Mouse (Mus musculus) lung, adult 2 months (tissue): ENCODE results near the gene Ncam1. TPM values are rescaled to one million over a fixed set of nuclear protein-coding genes. Genes with fewer than 3 reads are reported as not detected.

Experiments used
- DNase-seq: peaks from one replicate; pipeline ENCODE4 v3.0.0; 2022
- H3K4me1 ChIP-seq: fragments of 200-500 bp; 2 replicates; pipeline ENCODE4 v1.6.1; 2011; ENCODE audit warnings: low read length; ENCODE audit not compliant: control insufficient read depth, insufficient read depth
- H3K4me3 ChIP-seq: fragments of 200-500 bp; replicated peaks from 2 replicates; pipeline ENCODE3; 2011; ENCODE audit warnings: low read depth, mild to moderate bottlenecking, control low read depth, low read length; ENCODE audit errors: extremely low read depth
- CTCF ChIP-seq: fragments of 200-500 bp; IDR thresholded peaks from 2 replicates; pipeline ENCODE4 v1.5.1; 2011; ENCODE audit warnings: mild to moderate bottlenecking, low read length, control low read depth; ENCODE audit not compliant: insufficient read depth
- POLR2A ChIP-seq: fragments of 200-500 bp; IDR thresholded peaks from 2 replicates; pipeline ENCODE4 v1.6.1; 2011; ENCODE audit warnings: low read depth, mild to moderate bottlenecking, control low read depth, low read length, borderline replicate concordance; ENCODE audit errors: extremely low read depth
- WGBS: fragments of 180-500 bp; shearing (Covaris S2); methylation state at CpG from one replicate; pipeline ENCODE4 v1.1.7; 2018; 5-methylcytosine and 5-hydroxymethylcytosine counted together
- polyA plus RNA-seq: library from polyadenylated mRNA; depleted of rRNA; stranded (reverse); fragments of >200 nt; gene quantifications from 2 replicates; pipeline ENCODE4 v1.2.3, GENCODE M21; 2012

The Ncam1 gene
- polyA plus RNA-seq, 1 experiment = 1.5 TPM

DNA sequence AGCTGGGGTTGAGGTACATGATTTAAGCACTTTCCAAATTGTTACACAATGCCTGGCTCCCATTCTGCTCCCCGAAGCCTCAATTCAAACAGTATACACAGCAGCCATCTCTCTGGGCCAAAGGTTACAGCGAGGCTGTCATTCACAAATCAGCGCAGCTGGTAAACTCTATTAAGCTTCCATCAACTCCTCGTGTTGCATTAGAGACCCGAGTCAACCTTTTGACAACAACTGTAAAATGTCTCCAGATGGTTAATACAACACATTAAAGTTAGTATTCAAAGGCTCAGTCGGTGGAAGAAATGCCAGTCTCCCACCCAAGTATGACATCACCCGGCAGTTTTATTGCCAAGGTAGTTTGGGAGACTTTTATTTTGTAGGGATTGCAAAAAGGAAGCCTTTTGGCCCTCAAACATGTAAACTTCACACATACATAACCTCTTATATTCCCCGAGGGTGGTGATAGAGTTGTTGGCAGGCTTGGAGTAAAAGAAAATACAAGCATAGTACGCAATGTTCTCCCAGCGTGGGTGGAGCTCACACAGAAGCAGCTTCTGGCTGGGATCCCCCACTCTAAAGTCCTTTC is 204.7 kb downstream of the Ncam1 start:
- TF ChIP-seq CTCF (no peak), POLR2A (no peak)
- DNase-seq = no peak
- Histone ChIP-seq H3K4me3 (no peak overlapping the region), H3K4me1 (no peaks in the 10 kb centered on the region)
- 37% methylated on average over 10 of the region's 10 CpGs for WGBS

DNA sequence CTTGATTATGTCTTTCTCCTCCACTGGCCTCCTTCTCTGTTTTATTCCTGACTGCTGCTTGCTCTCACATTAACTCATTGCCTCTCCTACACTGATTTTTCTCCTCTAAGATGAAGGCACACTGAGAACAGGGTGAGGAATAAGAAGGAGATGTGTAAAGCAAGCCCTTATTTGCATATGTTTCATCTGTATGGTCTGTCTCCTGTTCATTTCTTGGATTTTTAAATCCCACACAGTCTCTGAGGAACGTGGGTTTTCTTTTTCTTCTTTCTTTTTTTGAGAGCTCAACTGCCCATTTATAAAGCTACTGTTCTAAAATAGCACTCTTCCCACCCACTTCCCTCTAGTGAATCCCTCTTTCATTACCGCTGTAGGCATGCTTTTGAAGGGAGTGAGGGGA is 206.7 kb downstream of the Ncam1 start:
- WGBS = 66% methylated on average over 2 of the region's 2 CpGs
- TF ChIP-seq POLR2A (no peak), CTCF (no peak)
- DNase-seq = no peak
- H3K4me3 ChIP-seq = no peak overlapping the region
- no peaks in the 10 kb centered on the region for H3K4me1 ChIP-seq

DNA sequence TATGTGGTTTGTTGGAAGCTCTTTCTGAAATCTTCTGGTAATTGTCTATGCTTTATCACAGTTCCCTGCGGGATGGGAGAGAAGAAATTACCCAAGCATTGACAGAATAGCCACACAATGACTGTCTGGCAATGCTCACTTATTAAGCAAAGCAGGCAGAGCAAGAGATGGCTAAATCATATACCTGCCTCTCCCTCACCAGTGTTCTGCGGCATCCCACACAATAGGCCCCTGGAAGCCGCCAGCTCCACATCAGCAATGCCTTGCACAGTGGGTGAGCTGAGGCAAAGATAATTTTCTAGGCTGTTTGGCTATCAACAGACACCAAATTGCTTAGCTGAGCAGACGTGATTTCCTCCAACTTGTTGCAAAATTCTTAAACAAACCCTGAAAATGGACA is 208.5 kb downstream of the Ncam1 start:
- TF ChIP-seq CTCF = no peak
- no peak for TF ChIP-seq POLR2A
- 62% methylated on average over 4 of the region's 4 CpGs for WGBS
- DNase-seq = no peak
- H3K4me1 ChIP-seq = no peaks in the 10 kb centered on the region
- no peak overlapping the region for H3K4me3 ChIP-seq

DNA sequence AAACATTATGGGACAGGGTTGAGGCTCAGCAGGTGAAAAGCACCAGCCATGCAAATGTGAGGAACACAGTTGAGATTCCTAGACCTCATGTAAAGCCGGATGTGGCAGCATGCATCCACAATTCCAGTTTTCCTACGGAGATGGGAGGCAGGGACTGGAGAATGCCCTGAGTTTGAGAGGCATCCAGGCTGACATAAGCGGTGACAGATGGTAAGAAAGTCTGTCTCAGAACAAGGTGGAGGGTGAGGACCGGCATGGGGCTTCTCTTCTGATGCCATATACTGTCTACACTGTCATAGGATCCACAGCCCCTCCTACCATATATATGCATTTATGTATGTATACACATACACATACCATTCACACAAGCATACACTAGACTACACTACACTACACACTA is 221.6 kb downstream of the Ncam1 start:
- DNase-seq = no peak
- H3K4me3 ChIP-seq = no peak overlapping the region
- WGBS = 89% methylated on average over 4 of the region's 4 CpGs
- no peaks in the 10 kb centered on the region for H3K4me1 ChIP-seq
- no peak for TF ChIP-seq POLR2A
- TF ChIP-seq CTCF = no peak

DNA sequence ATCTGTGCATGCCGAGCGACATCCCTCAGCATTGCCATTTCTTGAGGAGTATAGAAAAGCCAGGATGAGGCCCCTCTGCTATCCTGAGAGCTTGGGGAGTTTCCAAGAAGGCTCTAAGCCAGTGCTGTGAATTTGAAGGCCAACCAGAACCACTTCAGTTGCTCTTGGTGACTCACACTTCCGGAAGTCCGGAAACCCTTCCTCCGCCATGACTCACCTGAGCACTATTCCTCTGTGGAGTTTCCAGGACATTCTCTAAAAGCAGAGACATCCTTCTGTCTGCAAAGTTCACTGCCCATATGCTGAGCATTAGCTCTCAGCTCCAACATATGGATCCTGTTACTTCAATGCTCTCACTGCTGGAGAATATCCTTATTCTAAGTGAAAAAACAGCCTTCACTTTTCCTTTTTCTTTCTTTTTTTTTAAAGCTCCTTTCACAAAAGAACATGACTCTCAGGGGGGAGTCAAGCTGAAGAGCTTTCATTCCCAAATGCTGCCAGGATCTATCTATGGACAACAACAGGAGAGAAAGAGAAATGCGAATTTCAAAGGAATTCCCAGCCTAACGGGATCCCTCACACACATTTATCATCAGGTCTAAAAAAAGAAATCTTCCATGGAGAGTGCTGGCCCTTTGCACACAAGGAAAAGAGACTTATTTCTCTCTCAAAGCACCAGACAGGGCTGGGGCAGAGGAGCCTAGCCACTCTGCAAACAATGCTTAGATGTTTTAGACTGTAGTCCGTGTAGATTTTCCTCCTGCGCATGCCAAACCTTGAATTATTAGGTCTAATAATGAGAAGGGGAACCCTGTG is 226.8 kb downstream of the Ncam1 start:
- Histone ChIP-seq H3K4me1 (no peaks in the 10 kb centered on the region), H3K4me3 (no peak overlapping the region)
- 43% methylated on average over 9 of the region's 9 CpGs for WGBS
- DNase-seq = no peak
- no peak for TF ChIP-seq POLR2A

DNA sequence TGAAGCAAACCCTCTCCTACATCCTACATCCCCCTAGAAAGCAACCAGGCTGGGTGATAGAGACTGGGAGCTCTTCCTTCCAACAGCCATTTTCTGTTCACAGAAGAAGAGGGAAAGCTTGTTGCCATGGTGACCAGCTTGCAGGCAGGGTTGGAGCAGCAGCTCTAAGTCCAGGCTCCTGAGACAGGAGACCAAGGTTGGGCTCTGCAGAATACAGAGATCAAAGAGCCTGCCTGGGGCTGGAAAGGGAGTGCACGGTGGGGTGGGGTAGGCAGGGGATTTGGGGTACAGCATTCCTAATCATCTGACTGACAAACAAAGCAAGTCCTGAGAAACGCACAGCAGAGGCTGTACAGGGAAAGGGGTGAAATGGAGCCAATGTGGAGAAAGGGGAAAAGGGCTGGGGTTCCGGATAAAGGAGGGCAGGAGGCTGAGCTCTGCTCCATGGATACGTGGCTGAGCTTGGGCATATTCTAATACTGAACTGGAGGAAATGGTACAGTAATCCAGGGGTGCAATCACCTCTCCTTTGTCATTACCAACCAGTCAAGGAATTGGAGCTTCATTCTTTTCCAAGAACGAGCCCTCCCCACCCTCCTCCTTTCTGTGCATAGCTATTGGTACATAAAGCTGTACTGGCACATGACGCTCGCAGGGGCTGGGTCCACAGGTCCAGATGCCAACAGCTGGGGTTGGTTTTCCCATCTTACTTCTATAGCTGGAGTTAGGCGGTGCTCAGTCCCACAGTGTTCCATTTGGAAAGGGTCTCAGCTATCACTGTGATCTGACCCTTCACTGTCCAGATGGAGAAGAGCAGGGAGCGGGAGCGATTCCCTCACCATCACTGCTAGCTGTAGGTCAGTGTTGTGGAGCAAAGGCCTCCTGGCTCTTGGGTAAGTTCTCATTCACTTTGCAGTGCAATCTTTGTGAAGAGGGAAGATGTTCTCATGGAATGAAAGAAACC is 227.7 kb downstream of the Ncam1 start:
- TF ChIP-seq CTCF = no peak
- no peak for TF ChIP-seq POLR2A
- DNase-seq = no peak
- Histone ChIP-seq H3K4me3 (no peak overlapping the region), H3K4me1 (no peaks in the 10 kb centered on the region)
- WGBS = 57% methylated on average over 10 of the region's 10 CpGs

DNA sequence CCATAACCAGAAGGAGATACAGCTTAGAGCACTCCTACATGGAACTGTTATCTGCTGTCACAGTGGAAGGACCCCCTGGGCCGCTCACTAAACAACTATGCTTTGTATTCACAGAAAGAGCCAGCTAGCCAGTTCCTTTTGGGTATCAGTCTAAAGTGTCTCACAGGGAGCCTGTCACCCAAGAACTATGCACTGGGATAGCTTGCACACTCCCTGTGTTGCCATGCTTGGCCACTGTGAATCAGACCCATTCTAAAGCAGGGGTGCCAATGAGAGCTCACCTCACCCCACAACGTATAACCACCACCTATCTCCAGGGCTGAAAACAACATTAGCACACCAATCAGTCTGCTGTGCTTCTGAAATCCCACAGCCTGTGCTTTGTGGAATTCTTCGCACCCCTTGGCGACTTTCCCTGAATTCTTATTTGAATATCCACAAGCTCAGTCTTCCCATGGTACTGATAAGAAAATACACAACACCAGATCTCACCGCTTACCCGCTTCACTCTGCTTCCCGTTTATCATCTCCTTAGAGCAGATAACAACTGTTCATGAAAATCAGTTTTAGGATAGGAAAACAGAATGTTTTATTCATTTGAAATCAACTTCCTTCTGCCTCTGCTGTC is 228.6 kb downstream of the Ncam1 start:
- no peaks in the 10 kb centered on the region for H3K4me1 ChIP-seq
- no peak for DNase-seq
- no peak for TF ChIP-seq POLR2A
- no peak for TF ChIP-seq CTCF
- no peak overlapping the region for H3K4me3 ChIP-seq
- WGBS = 46% methylated on average over 7 of the region's 7 CpGs

DNA sequence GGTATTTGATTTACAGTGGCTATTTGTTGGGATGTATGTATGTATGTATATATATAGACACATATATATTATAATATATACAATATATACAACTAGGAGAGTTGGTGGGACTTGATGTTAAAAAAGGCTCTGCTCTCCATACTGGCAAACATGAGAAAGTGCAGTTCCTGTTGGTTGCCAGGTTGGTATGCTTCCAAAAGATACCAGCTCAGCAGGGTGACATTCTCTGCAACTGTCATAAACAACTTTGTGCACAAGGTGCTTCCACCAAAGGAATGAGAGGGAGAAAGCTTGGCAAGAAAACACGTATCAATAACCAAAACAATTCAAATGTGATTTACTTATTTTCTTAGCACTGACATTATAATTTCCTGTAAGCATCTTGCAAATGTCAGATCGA is 232.9 kb downstream of the Ncam1 start:
- DNase-seq = no peak
- Histone ChIP-seq H3K4me1 (no peaks in the 10 kb centered on the region), H3K4me3 (no peak overlapping the region)
- TF ChIP-seq POLR2A = no peak
- no peak for TF ChIP-seq CTCF
- 79% methylated on average over 2 of the region's 2 CpGs for WGBS

DNA sequence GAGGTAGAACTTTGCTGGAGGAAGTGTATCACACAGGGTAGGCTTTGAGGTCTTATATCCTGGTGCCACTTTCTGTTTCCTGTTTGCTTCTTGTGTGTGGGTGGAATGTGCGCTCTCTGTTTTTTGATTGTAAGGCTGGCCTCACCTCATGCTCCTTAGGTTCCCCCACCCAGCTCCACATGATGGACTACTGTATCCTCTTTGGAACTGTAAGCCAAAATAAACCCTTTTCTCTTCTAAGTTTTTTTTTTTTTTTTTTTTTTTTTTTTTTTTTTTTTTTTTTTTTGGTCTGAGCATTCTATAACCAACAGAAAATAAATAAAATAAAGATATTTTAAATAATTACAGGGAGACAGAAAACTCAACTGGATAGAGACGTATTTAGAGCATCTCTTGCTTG is 239.8 kb downstream of the Ncam1 start:
- WGBS = 81% methylated on average over 2 of the region's 2 CpGs
- Histone ChIP-seq H3K4me1 (no peaks in the 10 kb centered on the region), H3K4me3 (no peak overlapping the region)
- TF ChIP-seq POLR2A (no peak), CTCF (no peak)
- no peak for DNase-seq
